Mouse (Mus musculus) liver, embryonic 13.5 days (tissue): ENCODE data around the gene Apc2. TPM values are rescaled to one million over a fixed set of nuclear protein-coding genes. Genes with fewer than 3 reads are reported as not detected.
A peak's percentile ranks its signal among the peaks of the same experiment; 100 is the strongest.

Source experiments
- ATAC-seq: fragments of 200-750 bp; cut with Nextera tagmentation; 2 replicates; pipeline ENCODE4 v1.8.0; 2017; ENCODE audit warnings: low read depth, mild to moderate bottlenecking, moderate number of reproducible peaks, moderate library complexity
- DNase-seq: peaks from one replicate; pipeline ENCODE4 v3.0.0; 2022
- H3K27ac ChIP-seq: fragments of 300-500 bp; sonication (generic); 2 replicates; pipeline ENCODE4 v1.5.1; 2015; ENCODE audit warnings: moderate library complexity, mild to moderate bottlenecking, inconsistent platforms
- H3K27me3 ChIP-seq: fragments of 300-500 bp; sonication (generic); 2 replicates; pipeline ENCODE4 v1.6.1; 2015; ENCODE audit warnings: mild to moderate bottlenecking, inconsistent platforms
- H3K36me3 ChIP-seq: fragments of 300-500 bp; sonication (generic); 2 replicates; pipeline ENCODE4 v1.6.1; 2015; ENCODE audit warnings: mild to moderate bottlenecking, inconsistent platforms
- H3K4me1 ChIP-seq: fragments of 300-500 bp; sonication (generic); replicated peaks from 2 replicates; pipeline ENCODE4 v1.6.1; 2015; ENCODE audit warnings: inconsistent platforms
- H3K4me2 ChIP-seq: fragments of 300-500 bp; sonication (generic); 2 replicates; pipeline ENCODE4 v1.6.1; 2015; ENCODE audit warnings: inconsistent platforms, mild to moderate bottlenecking, moderate library complexity
- H3K4me3 ChIP-seq: fragments of 300-500 bp; sonication (generic); replicated peaks from 2 replicates; pipeline ENCODE4 v1.5.1; 2015; ENCODE audit warnings: mild to moderate bottlenecking, inconsistent platforms
- H3K9ac ChIP-seq: fragments of 300-500 bp; sonication (generic); 2 replicates; pipeline ENCODE4 v1.6.1; 2015; ENCODE audit warnings: mild to moderate bottlenecking, inconsistent platforms
- H3K9me3 ChIP-seq: fragments of 300-500 bp; sonication (generic); replicated peaks from 2 replicates; pipeline ENCODE4 v1.6.1; 2016; ENCODE audit warnings: inconsistent platforms
- WGBS: fragments of 180-500 bp; shearing (Covaris S2); methylation state at CpG from one replicate; pipeline ENCODE4 v1.1.7; 2015; ENCODE audit not compliant: insufficient replicate concordance; 5-methylcytosine and 5-hydroxymethylcytosine counted together
- polyA plus RNA-seq: library from polyadenylated mRNA; unstranded; fragments of >200 nt; fragmentation: Nextera tagmentation; extraction: Ambion mirVana; gene quantifications from 2 replicates; pipeline ENCODE4 v1.2.1, GENCODE M21; 2015

The Apc2 gene
- polyA plus RNA-seq, 1 experiment from 2014 or later: 0.24 TPM

- DNase-seq: no peak
- H3K4me1 ChIP-seq: peaks cover 59% of the 10 kb centered on the region
These were observed 39.8 kb upstream of the Apc2 start for GRCm38 (mm10) chr10:80255881-80256535.

GRCm38 (mm10) chr10:80257936-80258335, 37.8 kb upstream of the Apc2 start:
- peaks cover 64% of the 10 kb centered on the region for H3K36me3 ChIP-seq

More at GRCm38 (mm10) chr10:80255881-80256535, 39.8 kb upstream of the Apc2 start:
- H3K9me3 ChIP-seq: no peaks in the 10 kb centered on the region
- no peak overlapping the region for H3K27ac ChIP-seq
- WGBS: 89% methylated on average over 5 of the region's 5 CpGs
- H3K36me3 ChIP-seq: peaks cover 76% of the 10 kb centered on the region
- H3K4me3 ChIP-seq: no peak overlapping the region
- no peak overlapping the region for H3K9ac ChIP-seq
- no peaks in the 10 kb centered on the region for H3K27me3 ChIP-seq
- no peak for ATAC-seq
- no peak overlapping the region for H3K4me2 ChIP-seq

GRCm38 (mm10) chr10:80258752-80259462, 36.9 kb upstream of the Apc2 start:
- Histone ChIP-seq H3K36me3 (peaks cover 55% of the 10 kb centered on the region), H3K9ac (peak overlapping the region; percentile 75; the same call in 1 of the 2 replicates), H3K4me2 (peak overlapping the region; percentile 81), H3K27me3 (no peaks in the 10 kb centered on the region), H3K9me3 (no peaks in the 10 kb centered on the region), H3K27ac (peak overlapping the region; percentile 36), H3K4me1 (peaks cover 68% of the 10 kb centered on the region), H3K4me3 (peak overlapping the region; percentile 60; the same call in 1 of the 2 replicates)
- no peak for ATAC-seq
- no peak for DNase-seq
- 79% methylated on average over 14 of the region's 14 CpGs for WGBS

More at GRCm38 (mm10) chr10:80257936-80258335, 37.8 kb upstream of the Apc2 start:
- no peak overlapping the region for H3K4me2 ChIP-seq
- 78% methylated on average over 2 of the region's 2 CpGs for WGBS
- H3K27ac ChIP-seq: no peak overlapping the region
- H3K9me3 ChIP-seq: no peaks in the 10 kb centered on the region
- no peak overlapping the region for H3K9ac ChIP-seq
- DNase-seq (no peak), ATAC-seq (no peak)
- no peaks in the 10 kb centered on the region for H3K27me3 ChIP-seq
- H3K4me3 ChIP-seq: no peak overlapping the region
- H3K4me1 ChIP-seq: peaks cover 66% of the 10 kb centered on the region

- Histone ChIP-seq H3K4me3 (peak overlapping the region; percentile 60), H3K36me3 (peaks cover 49% of the 10 kb centered on the region), H3K9me3 (no peaks in the 10 kb centered on the region), H3K27ac (peak overlapping the region; percentile 15; the same call in 1 of the 2 replicates), H3K27me3 (no peaks in the 10 kb centered on the region), H3K4me1 (peaks cover 70% of the 10 kb centered on the region), H3K4me2 (peak overlapping the region; percentile 81), H3K9ac (peak overlapping the region; percentile 75)
- WGBS: 82% methylated on average over 6 of the region's 6 CpGs
- ATAC-seq: no peak
- DNase-seq: no peak
These were observed 36.3 kb upstream of the Apc2 start for GRCm38 (mm10) chr10:80259463-80259805.

GRCm38 (mm10) chr10:80259861-80260641, 35.7 kb upstream of the Apc2 start:
- peak overlapping the region; percentile 81 for H3K4me2 ChIP-seq
- ATAC-seq: no peak
- H3K36me3 ChIP-seq: peaks cover 43% of the 10 kb centered on the region
- 12% methylated on average over 19 of the region's 19 CpGs for WGBS
- no peaks in the 10 kb centered on the region for H3K9me3 ChIP-seq
- H3K27ac ChIP-seq: peak overlapping the region; percentile 93
- DNase-seq: no peak
- peak overlapping the region; percentile 75 for H3K9ac ChIP-seq
- H3K4me1 ChIP-seq: peaks cover 67% of the 10 kb centered on the region
- no peaks in the 10 kb centered on the region for H3K27me3 ChIP-seq
- H3K4me3 ChIP-seq: peak overlapping the region; percentile 60

GRCm38 (mm10) chr10:80260642-80261584, 34.9 kb upstream of the Apc2 start, which contains the start of the genes Gamt and Dazap1:
Gene Gamt, minus strand, starts transcription at chr10:80261012.
Gene Dazap1, plus strand, starts transcription at chr10:80261486.
- Histone ChIP-seq H3K9ac (peak within 1 kb of the TSS; percentile 75), H3K4me1 (peaks cover 72% of the 10 kb centered on the region), H3K4me2 (peak within 1 kb of the TSS; percentile 81), H3K27me3 (no peaks in the 10 kb centered on the region), H3K27ac (peak within 1 kb of the TSS; percentile 93), H3K4me3 (peak within 1 kb of the TSS; percentile 60), H3K9me3 (no peaks in the 10 kb centered on the region), H3K36me3 (peaks cover 34% of the 10 kb centered on the region)
- ATAC-seq (peak; percentile 79), DNase-seq (peak; percentile 94)
- under 1% methylated on average over 49 of the region's 49 CpGs for WGBS

- no peaks in the 10 kb centered on the region for H3K9me3 ChIP-seq
- no peaks in the 10 kb centered on the region for H3K27me3 ChIP-seq
- H3K4me3 ChIP-seq: peak overlapping the region; percentile 60
- ATAC-seq: peak; percentile 62
- peaks cover 28% of the 10 kb centered on the region for H3K36me3 ChIP-seq
- H3K9ac ChIP-seq: peak overlapping the region; percentile 72
- peak overlapping the region; percentile 81 for H3K4me2 ChIP-seq
- peak; percentile 98 for DNase-seq
- peak overlapping the region; percentile 93 for H3K27ac ChIP-seq
- WGBS: under 1% methylated on average over 14 of the region's 14 CpGs
- H3K4me1 ChIP-seq: peaks cover 79% of the 10 kb centered on the region
These were observed 34.2 kb upstream of the Apc2 start for GRCm38 (mm10) chr10:80261585-80261968.

GRCm38 (mm10) chr10:80262169-80262568, 33.6 kb upstream of the Apc2 start:
- no peak for ATAC-seq
- no peak for DNase-seq
- Histone ChIP-seq H3K9me3 (no peaks in the 10 kb centered on the region), H3K4me3 (peak overlapping the region; percentile 60), H3K27ac (peak overlapping the region; percentile 93), H3K36me3 (peaks cover 25% of the 10 kb centered on the region), H3K27me3 (no peaks in the 10 kb centered on the region), H3K4me2 (peak overlapping the region; percentile 81), H3K9ac (peak overlapping the region; percentile 72), H3K4me1 (peaks cover 85% of the 10 kb centered on the region)
- WGBS: 54% methylated on average over 12 of the region's 12 CpGs

GRCm38 (mm10) chr10:80262776-80263365, 32.9 kb upstream of the Apc2 start:
- WGBS: 86% methylated on average over 10 of the region's 10 CpGs
- Histone ChIP-seq H3K27ac (peak overlapping the region; percentile 93), H3K4me1 (peaks cover 87% of the 10 kb centered on the region)

More at GRCm38 (mm10) chr10:80262776-80263365, 32.9 kb upstream of the Apc2 start:
- H3K4me3 ChIP-seq: no peak overlapping the region
- 0 out of 2 replicates have a peak overlapping the region, but pooled peaks have one; percentile 81 for H3K4me2 ChIP-seq
- no peaks in the 10 kb centered on the region for H3K27me3 ChIP-seq
- H3K36me3 ChIP-seq: peaks cover 26% of the 10 kb centered on the region
- DNase-seq (no peak), ATAC-seq (no peak)
- H3K9ac ChIP-seq: peak overlapping the region; percentile 72
- no peaks in the 10 kb centered on the region for H3K9me3 ChIP-seq
